Mouse (Mus musculus) kidney, embryonic 16.5 days (tissue): Measurements from ENCODE around the gene Lcmt1. TPM values are rescaled to one million over a fixed set of nuclear protein-coding genes. Genes with fewer than 3 reads are reported as not detected.
A peak's percentile ranks its signal among the peaks of the same experiment; 100 is the strongest.

Source experiments
- ATAC-seq: fragments of 200-750 bp; cut with Nextera tagmentation; 2 replicates; pipeline ENCODE4 v1.8.0; 2017; ENCODE audit warnings: moderate TSS enrichment; ENCODE audit not compliant: low FRiP score, low TSS enrichment
- H3K27ac ChIP-seq: fragments of 300-500 bp; sonication (generic); 2 replicates; pipeline ENCODE4 v1.5.1; 2014; ENCODE audit warnings: low read length
- H3K27me3 ChIP-seq: fragments of 300-500 bp; sonication (generic); 2 replicates; pipeline ENCODE4 v1.6.1; 2014; ENCODE audit warnings: low read length, control low read depth, mixed read lengths; ENCODE audit not compliant: insufficient read depth
- H3K36me3 ChIP-seq: fragments of 300-500 bp; sonication (generic); 2 replicates; pipeline ENCODE4 v1.6.1; 2014; ENCODE audit warnings: low read length, control low read depth, mixed read lengths; ENCODE audit not compliant: insufficient read depth
- H3K4me1 ChIP-seq: fragments of 300-500 bp; sonication (generic); 2 replicates; pipeline ENCODE4 v1.6.1; 2014; ENCODE audit warnings: low read length, control low read depth, mixed read lengths; ENCODE audit not compliant: insufficient read depth
- H3K4me2 ChIP-seq: fragments of 300-500 bp; sonication (generic); replicated peaks from 2 replicates; pipeline ENCODE4 v1.6.1; 2014; ENCODE audit warnings: low read depth, low read length
- H3K4me3 ChIP-seq: fragments of 300-500 bp; sonication (generic); 2 replicates; pipeline ENCODE4 v1.5.1; 2014; ENCODE audit warnings: mild to moderate bottlenecking, low read length
- H3K9ac ChIP-seq: fragments of 300-500 bp; sonication (generic); replicated peaks from 2 replicates; pipeline ENCODE4 v1.6.1; 2014; ENCODE audit warnings: low read length
- H3K9me3 ChIP-seq: fragments of 300-500 bp; sonication (generic); 2 replicates; pipeline ENCODE4 v1.6.1; 2016; ENCODE audit warnings: low read length, control low read depth
- WGBS: fragments of 180-500 bp; shearing (Covaris S2); extraction: QIAGEN DNeasy Blood & Tissue Kit; methylation state at CpG from one replicate; pipeline ENCODE4 v1.1.7; 2014; 5-methylcytosine and 5-hydroxymethylcytosine counted together
- polyA plus RNA-seq: library from polyadenylated mRNA; unstranded; fragments of >200 nt; fragmentation: Nextera tagmentation; extraction: Ambion mirVana; gene quantifications from 2 replicates; pipeline ENCODE4 v1.2.1, GENCODE M21; 2015

Lcmt1 gene
- polyA plus RNA-seq, 1 experiment from 2014 or later, result 59.9 TPM

GRCm38 (mm10) chr7:123356158-123356557, 13.4 kb upstream of the Lcmt1 start:
- no peak for ATAC-seq
- WGBS, result 81% methylated on average over 3 of the region's 3 CpGs
- no peak overlapping the region for H3K4me3 ChIP-seq
- 0 out of 2 replicates have a peak, but pooled peaks cover 4% of the 10 kb centered on the region for H3K4me1 ChIP-seq
- H3K4me2 ChIP-seq, result no peak overlapping the region
- H3K9me3 ChIP-seq, result no peaks in the 10 kb centered on the region
- H3K27me3 ChIP-seq, result no peaks in the 10 kb centered on the region
- H3K9ac ChIP-seq, result no peak overlapping the region
- no peaks in the 10 kb centered on the region for H3K36me3 ChIP-seq
- H3K27ac ChIP-seq, result no peak overlapping the region

GRCm38 (mm10) chr7:123359101-123359500, 10.5 kb upstream of the Lcmt1 start:
- H3K9me3 ChIP-seq, result no peaks in the 10 kb centered on the region
- no peak overlapping the region for H3K4me3 ChIP-seq
- H3K4me1 ChIP-seq, result 0 out of 2 replicates have a peak, but pooled peaks cover 2% of the 10 kb centered on the region
- H3K4me2 ChIP-seq, result no peak overlapping the region
- 64% methylated on average over 7 of the region's 7 CpGs for WGBS
- no peaks in the 10 kb centered on the region for H3K27me3 ChIP-seq
- H3K36me3 ChIP-seq, result no peaks in the 10 kb centered on the region
- no peak overlapping the region for H3K9ac ChIP-seq
- no peak overlapping the region for H3K27ac ChIP-seq
- ATAC-seq, result no peak

- WGBS, result 71% methylated on average over 5 of the region's 5 CpGs
Measured at GRCm38 (mm10) chr7:123360185-123360584, 9.4 kb upstream of the Lcmt1 start.

GRCm38 (mm10) chr7:123361229-123361980, 8.2 kb upstream of the Lcmt1 start:
- H3K36me3 ChIP-seq, result no peaks in the 10 kb centered on the region
- ATAC-seq, result no peak
- no peak overlapping the region for H3K9ac ChIP-seq
- peaks cover 8% of the 10 kb centered on the region; the same call in 1 of the 2 replicates for H3K4me1 ChIP-seq
- H3K27me3 ChIP-seq, result no peaks in the 10 kb centered on the region
- H3K4me2 ChIP-seq, result no peak overlapping the region
- no peaks in the 10 kb centered on the region for H3K9me3 ChIP-seq
- H3K27ac ChIP-seq, result no peak overlapping the region
- H3K4me3 ChIP-seq, result no peak overlapping the region
- WGBS, result 82% methylated on average over 7 of the region's 7 CpGs

More at GRCm38 (mm10) chr7:123360185-123360584, 9.4 kb upstream of the Lcmt1 start:
- Histone ChIP-seq H3K9ac (no peak overlapping the region), H3K4me1 (no peaks in the 10 kb centered on the region), H3K9me3 (no peaks in the 10 kb centered on the region), H3K27me3 (no peaks in the 10 kb centered on the region), H3K4me2 (no peak overlapping the region), H3K27ac (no peak overlapping the region), H3K4me3 (no peak overlapping the region), H3K36me3 (no peaks in the 10 kb centered on the region)
- no peak for ATAC-seq

- Histone ChIP-seq H3K4me2 (no peak overlapping the region), H3K4me3 (no peak overlapping the region), H3K9ac (no peak overlapping the region), H3K4me1 (peaks cover 15% of the 10 kb centered on the region), H3K27ac (no peak overlapping the region), H3K36me3 (no peaks in the 10 kb centered on the region), H3K27me3 (no peaks in the 10 kb centered on the region), H3K9me3 (no peaks in the 10 kb centered on the region)
- no peak for ATAC-seq
- WGBS, result 69% methylated on average over 3 of the region's 3 CpGs
Measured at GRCm38 (mm10) chr7:123362806-123363205, 6.8 kb upstream of the Lcmt1 start.

- WGBS, result 94% methylated on average over 8 of the region's 8 CpGs
- no peak for ATAC-seq
- Histone ChIP-seq H3K36me3 (no peaks in the 10 kb centered on the region), H3K4me3 (no peak overlapping the region), H3K4me2 (no peak overlapping the region), H3K27ac (no peak overlapping the region), H3K9ac (no peak overlapping the region), H3K4me1 (peaks cover 23% of the 10 kb centered on the region), H3K27me3 (no peaks in the 10 kb centered on the region), H3K9me3 (no peaks in the 10 kb centered on the region)
Measured at GRCm38 (mm10) chr7:123363971-123364370, 5.6 kb upstream of the Lcmt1 start.

GRCm38 (mm10) chr7:123365876-123366741, 3.5 kb upstream of the Lcmt1 start:
- Histone ChIP-seq H3K9me3 (no peaks in the 10 kb centered on the region), H3K27me3 (no peaks in the 10 kb centered on the region), H3K27ac (no peak overlapping the region), H3K36me3 (no peaks in the 10 kb centered on the region), H3K4me3 (no peak overlapping the region), H3K4me2 (no peak overlapping the region), H3K4me1 (peaks cover 28% of the 10 kb centered on the region), H3K9ac (no peak overlapping the region; the same call in 1 of the 2 replicates)
- WGBS, result 86% methylated on average over 7 of the region's 7 CpGs
- ATAC-seq, result no peak

GRCm38 (mm10) chr7:123366806-123367205, 2.8 kb upstream of the Lcmt1 start:
- Histone ChIP-seq H3K4me1 (peaks cover 28% of the 10 kb centered on the region), H3K9me3 (no peaks in the 10 kb centered on the region), H3K4me2 (no peak overlapping the region), H3K9ac (0 out of 2 replicates have a peak overlapping the region, but pooled peaks have one; percentile 6), H3K27me3 (no peaks in the 10 kb centered on the region), H3K27ac (no peak overlapping the region), H3K36me3 (no peaks in the 10 kb centered on the region), H3K4me3 (no peak overlapping the region)
- no peak for ATAC-seq
- 71% methylated on average over 8 of the region's 8 CpGs for WGBS

- Histone ChIP-seq H3K9ac (peak overlapping the region; percentile 41), H3K4me2 (peak overlapping the region; percentile 76), H3K36me3 (no peaks in the 10 kb centered on the region), H3K4me3 (0 out of 2 replicates have a peak overlapping the region, but pooled peaks have one; percentile 79), H3K27ac (no peak overlapping the region), H3K4me1 (peaks cover 28% of the 10 kb centered on the region), H3K9me3 (no peaks in the 10 kb centered on the region), H3K27me3 (no peaks in the 10 kb centered on the region)
- 76% methylated on average over 16 of the region's 16 CpGs for WGBS
- ATAC-seq, result no peak
Measured at GRCm38 (mm10) chr7:123367218-123368150, 2.1 kb upstream of the Lcmt1 start.
